18 mouse cellular contexts compared by ENCODE assay signal in the genomic region with DNA sequence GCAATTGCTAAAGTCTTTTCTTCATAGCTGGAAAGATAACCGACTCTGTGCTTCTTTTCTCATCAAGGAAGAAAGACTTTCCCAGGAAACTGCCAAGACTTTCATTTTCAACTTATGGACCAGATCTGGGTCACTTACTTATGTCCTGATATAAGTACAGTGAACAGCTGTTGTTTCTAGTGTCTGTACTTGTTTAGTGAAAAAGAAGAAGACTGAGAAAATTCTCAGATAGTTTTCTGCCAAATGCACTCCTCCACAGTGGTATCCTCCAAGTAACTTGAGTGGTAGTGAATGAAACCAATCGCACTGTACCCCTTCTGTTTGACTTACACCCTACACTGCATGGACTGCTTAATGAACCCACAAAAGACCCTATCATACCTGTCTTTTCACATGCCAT.
"Had no signal": no experiment of that assay in that cellular context is flagged by ENCODE, and none has a peak within 500 bp of the region (broad histone marks: within the 10 kb centered on the region; RNA-seq: fewer than 3 reads in every experiment).

No protein-coding gene starts in this region.

- H3K9me3 ChIP-seq: liver, embryonic 12.5 days; lung, embryonic 15.5 days; midbrain, embryonic 10.5 days; midbrain, embryonic 12.5 days; stomach, embryonic 15.5 days had no signal

- H3K9ac ChIP-seq: liver, embryonic 12.5 days; liver, embryonic 14.5 days; lung, embryonic 15.5 days; midbrain, embryonic 12.5 days; neural tube, embryonic 13.5 days; neural tube, embryonic 15.5 days; stomach, embryonic 15.5 days had no signal

- H3K4me2 ChIP-seq: liver, embryonic 12.5 days; lung, embryonic 15.5 days; midbrain, embryonic 12.5 days; neural tube, embryonic 13.5 days; neural tube, embryonic 15.5 days; stomach, embryonic 15.5 days had no signal

- H3K27ac ChIP-seq: liver, embryonic 12.5 days; liver, embryonic 14.5 days; lung, embryonic 15.5 days; midbrain, embryonic 10.5 days; midbrain, embryonic 12.5 days; neural tube, embryonic 13.5 days; neural tube, embryonic 15.5 days; stomach, embryonic 15.5 days; stomach, postnatal 0 days had no signal

- H3K36me3 ChIP-seq: liver, embryonic 12.5 days; lung, embryonic 15.5 days; midbrain, embryonic 10.5 days; midbrain, embryonic 12.5 days; neural tube, embryonic 13.5 days; neural tube, embryonic 15.5 days; stomach, embryonic 15.5 days had no signal

- DNase-seq: lung, adult 18-20 months; lung, postnatal 10 days; lung, postnatal 36 days; midbrain, embryonic 14.5 days; thymus, adult 18-20 months; thymus, postnatal 14 days; thymus, postnatal 36 days had no signal

- H3K4me1 ChIP-seq: liver, embryonic 12.5 days; lung, embryonic 15.5 days; midbrain, embryonic 10.5 days; midbrain, embryonic 12.5 days; neural tube, embryonic 13.5 days; neural tube, embryonic 15.5 days; stomach, embryonic 15.5 days had no signal

- H3K27me3 ChIP-seq: liver, embryonic 12.5 days; lung, embryonic 15.5 days; midbrain, embryonic 12.5 days; neural tube, embryonic 13.5 days; neural tube, embryonic 15.5 days; stomach, embryonic 15.5 days had no signal

- H3K4me3 ChIP-seq: liver, embryonic 12.5 days; lung, embryonic 15.5 days; midbrain, embryonic 10.5 days; midbrain, embryonic 12.5 days; myocyte; neural tube, embryonic 13.5 days; neural tube, embryonic 15.5 days; stomach, embryonic 15.5 days had no signal

- ATAC-seq: liver, embryonic 12.5 days; midbrain, embryonic 16.5 days had no signal
